Comparison of ENCODE assay signal across 7 mouse cellular contexts in genomic region chr2:122301921-122302573, GRCm38 (mm10). TPM values are rescaled to one million over a fixed set of nuclear protein-coding genes. Genes with fewer than 3 reads are reported as not detected.
A peak's percentile ranks its signal among the peaks of the same experiment; 100 is the strongest.
DNase-seq lines count a peak whose midpoint lies in the region; ATAC-seq lines count a peak whose summit lies in the region.

No protein-coding gene starts in this region.

- H3K9ac ChIP-seq in lung, embryonic 16.5 days (ENCODE audit: low read length): no peak overlapping the region
- H3K9ac ChIP-seq in forebrain, embryonic 14.5 days (ENCODE audit: low read length): peak overlapping the region; percentile 54
- no peak overlapping the region for H3K9ac ChIP-seq in limb, embryonic 15.5 days
- H3K9ac ChIP-seq in stomach, embryonic 14.5 days (replicated peaks; ENCODE audit: low read depth, low read length): no peak overlapping the region

- peaks cover 20% of the 10 kb centered on the region for H3K4me1 ChIP-seq in lung, embryonic 16.5 days (replicated peaks; ENCODE audit: control insufficient read depth, insufficient read depth, low read length)
- peaks cover 21% of the 10 kb centered on the region for H3K4me1 ChIP-seq in forebrain, embryonic 14.5 days (ENCODE audit: control insufficient read depth, insufficient read depth, low read length)
- peaks cover 39% of the 10 kb centered on the region for H3K4me1 ChIP-seq in limb, embryonic 15.5 days
- H3K4me1 ChIP-seq in stomach, embryonic 14.5 days (ENCODE audit: control insufficient read depth, insufficient read depth, low read length): peaks cover 15% of the 10 kb centered on the region; the same call in 1 of the 2 replicates

- peak overlapping the region; percentile 38 for H3K4me3 ChIP-seq in lung, embryonic 16.5 days (ENCODE audit: low read length)
- peak overlapping the region; percentile 40 for H3K4me3 ChIP-seq in forebrain, embryonic 14.5 days (ENCODE audit: low read depth, low read length)
- peak overlapping the region; percentile 37 for H3K4me3 ChIP-seq in limb, embryonic 15.5 days
- peak overlapping the region; percentile 24 for H3K4me3 ChIP-seq in stomach, embryonic 14.5 days (ENCODE audit: low read depth, low read length)

- DNase-seq in lung, postnatal 10 days: no peak
- DNase-seq in forebrain, embryonic 14.5 days (ENCODE audit: low spot score): no peak
- DNase-seq in ovary, adult 18-20 months (ENCODE audit: low spot score): no peak
- DNase-seq in urinary bladder, adult 18-20 months (ENCODE audit: low spot score in 2 of 2): no peak

- H3K36me3 ChIP-seq in lung, embryonic 16.5 days (ENCODE audit: control insufficient read depth, insufficient read depth, low read length): no peaks in the 10 kb centered on the region
- no peaks in the 10 kb centered on the region for H3K36me3 ChIP-seq in forebrain, embryonic 14.5 days (ENCODE audit: control insufficient read depth, insufficient read depth, low read length)
- no peaks in the 10 kb centered on the region for H3K36me3 ChIP-seq in limb, embryonic 15.5 days
- no peaks in the 10 kb centered on the region for H3K36me3 ChIP-seq in stomach, embryonic 14.5 days (ENCODE audit: control insufficient read depth, insufficient read depth, low read length)

- peaks cover 63% of the 10 kb centered on the region for H3K27me3 ChIP-seq in lung, embryonic 16.5 days (ENCODE audit: control insufficient read depth, insufficient read depth, low read depth, low read length)
- H3K27me3 ChIP-seq in forebrain, embryonic 14.5 days (replicated peaks; ENCODE audit: control insufficient read depth, insufficient read depth, low read length): peaks cover 55% of the 10 kb centered on the region
- peaks cover 99% of the 10 kb centered on the region for H3K27me3 ChIP-seq in limb, embryonic 15.5 days
- H3K27me3 ChIP-seq in stomach, embryonic 14.5 days (ENCODE audit: control insufficient read depth, insufficient read depth, low read length): peaks cover 63% of the 10 kb centered on the region

- H3K4me2 ChIP-seq in lung, embryonic 16.5 days (ENCODE audit: low read depth, low read length): peak overlapping the region; percentile 54
- H3K4me2 ChIP-seq in forebrain, embryonic 14.5 days (ENCODE audit: low read length): peak overlapping the region; percentile 84
- H3K4me2 ChIP-seq in limb, embryonic 15.5 days: peak overlapping the region; percentile 76
- H3K4me2 ChIP-seq in stomach, embryonic 14.5 days (replicated peaks; ENCODE audit: low read depth, low read length): peak overlapping the region; percentile 66

- no peak overlapping the region for H3K27ac ChIP-seq in lung, embryonic 16.5 days (ENCODE audit: low read length)
- H3K27ac ChIP-seq in forebrain, embryonic 14.5 days (ENCODE audit: low read depth, low read length): no peak overlapping the region
- H3K27ac ChIP-seq in limb, embryonic 15.5 days: no peak overlapping the region
- H3K27ac ChIP-seq in stomach, embryonic 14.5 days (ENCODE audit: low read length): no peak overlapping the region

- ATAC-seq in lung, embryonic 16.5 days (ENCODE audit: low read depth): no peak
- no peak for ATAC-seq in forebrain, embryonic 14.5 days
- no peak for ATAC-seq in limb, embryonic 15.5 days (ENCODE audit: insufficient number of reproducible peaks, low FRiP score, low TSS enrichment, low read depth)
- no peak for ATAC-seq in stomach, embryonic 14.5 days (ENCODE audit: insufficient number of reproducible peaks, insufficient read depth, low FRiP score, low read depth)

- WGBS in lung, embryonic 16.5 days: 10% methylated on average over 23 of the region's 23 CpGs
- WGBS in forebrain, embryonic 14.5 days: 6% methylated on average over 23 of the region's 23 CpGs
- 10% methylated on average over 23 of the region's 23 CpGs for WGBS in limb, embryonic 15.5 days
- 10% methylated on average over 23 of the region's 23 CpGs for WGBS in stomach, embryonic 14.5 days

- H3K9me3 ChIP-seq in lung, embryonic 16.5 days (ENCODE audit: control insufficient read depth, low read length): no peaks in the 10 kb centered on the region
- H3K9me3 ChIP-seq in forebrain, embryonic 14.5 days (replicated peaks; ENCODE audit: control insufficient read depth, low read length): no peaks in the 10 kb centered on the region
- H3K9me3 ChIP-seq in limb, embryonic 15.5 days: no peaks in the 10 kb centered on the region
- no peaks in the 10 kb centered on the region for H3K9me3 ChIP-seq in stomach, embryonic 14.5 days (ENCODE audit: control insufficient read depth, low read depth, low read length)

RNA-seq across cellular contexts. Expression of gene Duoxa2, which starts 3.3 kb away (rescaled TPM):
- not detected in 2 replicates for polyA plus RNA-seq in lung, embryonic 16.5 days (2015; fragmentation: Nextera tagmentation; extraction: Ambion mirVana)
- polyA plus RNA-seq in forebrain, embryonic 14.5 days (2014; fragmentation: Nextera tagmentation; extraction: Ambion mirVana): not detected in 2 replicates
- polyA plus RNA-seq in limb, embryonic 15.5 days (2015; fragmentation: Nextera tagmentation; extraction: Ambion mirVana): 0.12 and 0.28 TPM in 2 replicates
- 0.17 TPM in 1 of 2 replicates, not detected in the other for polyA plus RNA-seq in stomach, embryonic 14.5 days (2014; fragmentation: Nextera tagmentation; extraction: Ambion mirVana)

RNA-seq across cellular contexts. Expression of gene Duox2, which starts 3.8 kb away (rescaled TPM):
- not detected in 2 replicates for polyA plus RNA-seq in lung, embryonic 16.5 days (2015; fragmentation: Nextera tagmentation; extraction: Ambion mirVana)
- polyA plus RNA-seq in forebrain, embryonic 14.5 days (2014; fragmentation: Nextera tagmentation; extraction: Ambion mirVana): not detected in 2 replicates
- polyA plus RNA-seq in limb, embryonic 15.5 days (2015; fragmentation: Nextera tagmentation; extraction: Ambion mirVana): 0.05 and 0.13 TPM in 2 replicates
- 0.06 and 0.27 TPM in 2 replicates for polyA plus RNA-seq in stomach, embryonic 14.5 days (2014; fragmentation: Nextera tagmentation; extraction: Ambion mirVana)

RNA-seq across cellular contexts. Expression of gene Duoxa1, which starts 11.5 kb away (rescaled TPM):
- polyA plus RNA-seq in lung, embryonic 16.5 days (2015; fragmentation: Nextera tagmentation; extraction: Ambion mirVana): 0.30 and 0.51 TPM in 2 replicates
- polyA plus RNA-seq in forebrain, embryonic 14.5 days (2014; fragmentation: Nextera tagmentation; extraction: Ambion mirVana): not detected in 2 replicates
- 12.4 and 14.5 TPM in 2 replicates for polyA plus RNA-seq in limb, embryonic 15.5 days (2015; fragmentation: Nextera tagmentation; extraction: Ambion mirVana)
- 3.0 and 3.8 TPM in 2 replicates for polyA plus RNA-seq in stomach, embryonic 14.5 days (2014; fragmentation: Nextera tagmentation; extraction: Ambion mirVana)

RNA-seq across cellular contexts. Expression of gene Duox1, which starts 13.4 kb away (rescaled TPM):
- polyA plus RNA-seq in lung, embryonic 16.5 days (2015; fragmentation: Nextera tagmentation; extraction: Ambion mirVana): 0.03 and 0.16 TPM in 2 replicates
- 0.06 TPM in 1 of 2 replicates, not detected in the other for polyA plus RNA-seq in forebrain, embryonic 14.5 days (2014; fragmentation: Nextera tagmentation; extraction: Ambion mirVana)
- polyA plus RNA-seq in limb, embryonic 15.5 days (2015; fragmentation: Nextera tagmentation; extraction: Ambion mirVana): 2.5 and 2.7 TPM in 2 replicates
- polyA plus RNA-seq in stomach, embryonic 14.5 days (2014; fragmentation: Nextera tagmentation; extraction: Ambion mirVana): 0.36 and 0.53 TPM in 2 replicates
